In the genomic region with DNA sequence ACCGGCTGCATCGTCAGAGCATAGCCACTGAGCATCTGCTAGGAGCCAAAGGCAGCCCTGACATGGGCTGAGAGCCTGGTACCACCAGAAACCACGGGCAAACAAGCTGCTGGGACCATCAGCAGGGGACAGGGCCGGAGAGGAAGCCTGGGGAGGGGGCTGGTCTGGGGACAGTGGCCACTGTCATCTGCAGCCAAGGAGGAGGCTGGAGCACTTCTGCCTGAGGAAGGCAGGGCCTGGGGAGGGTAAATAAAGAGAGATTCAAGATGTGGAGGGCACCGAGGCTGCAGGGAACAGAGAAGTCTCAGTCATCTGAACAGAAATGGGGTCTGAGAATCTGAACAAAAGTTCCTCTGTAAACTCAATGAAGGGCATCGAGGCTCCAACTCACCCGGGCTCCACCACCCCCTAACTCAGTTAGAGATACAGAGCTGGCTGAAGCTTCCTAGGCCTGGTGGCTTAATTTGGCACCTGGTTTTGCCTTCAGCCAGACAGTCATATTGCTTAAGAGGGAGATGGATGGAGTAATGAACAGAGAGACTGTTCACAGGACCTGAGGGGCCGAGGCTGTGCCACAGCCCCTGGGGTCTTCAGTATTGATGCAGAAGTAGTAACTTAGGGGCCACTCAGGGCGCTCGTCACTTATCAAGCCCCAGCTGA, we compare ENCODE assay signal across 25 mouse cellular contexts. TPM values are rescaled to one million over a fixed set of nuclear protein-coding genes. Genes with fewer than 3 reads are reported as not detected.
DNase-seq lines count a peak whose midpoint lies in the region; ATAC-seq and TF ChIP-seq lines count a peak whose summit lies in the region.
"Had no signal": no experiment of that assay in that cellular context is flagged by ENCODE, and none has a peak within 500 bp of the region (broad histone marks: within the 10 kb centered on the region; RNA-seq: fewer than 3 reads in every experiment).

No protein-coding gene starts in this region.

- H3K9me3 ChIP-seq in stomach, embryonic 14.5 days (ENCODE audit: control insufficient read depth, low read depth, low read length), result no peaks in the 10 kb centered on the region
- H3K9me3 ChIP-seq in stomach, postnatal 0 days (ENCODE audit: control insufficient read depth, low read length), result no peaks in the 10 kb centered on the region
- H3K9me3 ChIP-seq in intestine, embryonic 15.5 days, result no peaks in the 10 kb centered on the region
- H3K9me3 ChIP-seq: forebrain, embryonic 10.5 days; heart, embryonic 13.5 days; lung, embryonic 15.5 days; neural tube, embryonic 12.5 days had no signal

- TF ChIP-seq EP300 in stomach, postnatal 0 days (optimal IDR thresholded peaks at IDR 0.05), result no peak

- H3K9ac ChIP-seq in stomach, embryonic 14.5 days (replicated peaks; ENCODE audit: low read depth, low read length), result no peak overlapping the region
- H3K9ac ChIP-seq in stomach, postnatal 0 days (ENCODE audit: low read length), result no peak overlapping the region
- no peak overlapping the region for H3K9ac ChIP-seq in intestine, embryonic 15.5 days
- H3K9ac ChIP-seq: heart, embryonic 13.5 days; liver, embryonic 14.5 days; lung, embryonic 15.5 days; neural tube, embryonic 12.5 days had no signal

- peak overlapping the region; percentile 53; the same call in 1 of the 2 replicates for H3K27ac ChIP-seq in layer of hippocampus, adult 2 months
- H3K27ac ChIP-seq in stomach, embryonic 14.5 days (ENCODE audit: low read length), result peak overlapping the region; percentile 48
- no peak overlapping the region for H3K27ac ChIP-seq in stomach, postnatal 0 days (replicated peaks)
- no peak overlapping the region for H3K27ac ChIP-seq in intestine, embryonic 15.5 days
- H3K27ac ChIP-seq: forebrain, embryonic 10.5 days; heart, embryonic 13.5 days; kidney, postnatal 0 days; liver, embryonic 14.5 days; lung, embryonic 15.5 days; macrophage; neural tube, embryonic 12.5 days had no signal

- H3K4me1 ChIP-seq in stomach, embryonic 14.5 days (ENCODE audit: control insufficient read depth, insufficient read depth, low read length), result no peaks in the 10 kb centered on the region
- H3K4me1 ChIP-seq in stomach, postnatal 0 days (replicated peaks; ENCODE audit: control insufficient read depth, insufficient read depth), result no peaks in the 10 kb centered on the region
- no peaks in the 10 kb centered on the region for H3K4me1 ChIP-seq in intestine, embryonic 15.5 days (replicated peaks)
- H3K4me1 ChIP-seq: heart, embryonic 13.5 days had no signal

- H3K27me3 ChIP-seq in stomach, embryonic 14.5 days (ENCODE audit: control insufficient read depth, insufficient read depth, low read length), result no peaks in the 10 kb centered on the region
- H3K27me3 ChIP-seq in stomach, postnatal 0 days (ENCODE audit: control insufficient read depth, insufficient read depth, low read length), result no peaks in the 10 kb centered on the region
- H3K27me3 ChIP-seq in intestine, embryonic 15.5 days (replicated peaks), result no peaks in the 10 kb centered on the region
- H3K27me3 ChIP-seq: lung, embryonic 15.5 days had no signal

- no peak for ATAC-seq in stomach, embryonic 14.5 days (ENCODE audit: insufficient number of reproducible peaks, insufficient read depth, low FRiP score, low read depth)
- no peak for ATAC-seq in stomach, postnatal 0 days (ENCODE audit: low FRiP score, low TSS enrichment)
- ATAC-seq in intestine, embryonic 15.5 days, result peak; percentile 53; the same call in 1 of the 2 replicates
- no peak for ATAC-seq in frontal cortex, adult (ENCODE audit: low TSS enrichment)

- H3K4me2 ChIP-seq in stomach, embryonic 14.5 days (replicated peaks; ENCODE audit: low read depth, low read length), result no peak overlapping the region
- H3K4me2 ChIP-seq in stomach, postnatal 0 days (replicated peaks; ENCODE audit: low read depth), result no peak overlapping the region
- no peak overlapping the region for H3K4me2 ChIP-seq in intestine, embryonic 15.5 days (replicated peaks)
- H3K4me2 ChIP-seq: heart, embryonic 13.5 days; lung, embryonic 15.5 days; neural tube, embryonic 12.5 days had no signal

- no peak for TF ChIP-seq CTCF in layer of hippocampus, adult 2 months (conservative IDR thresholded peaks at IDR 0.05)
- TF ChIP-seq CTCF in stomach, postnatal 0 days (IDR thresholded peaks at IDR 0.05; ENCODE audit: low read depth), result no peak

- WGBS in stomach, embryonic 14.5 days, result 71% methylated on average over 10 of the region's 10 CpGs
- 73% methylated on average over 10 of the region's 10 CpGs for WGBS in stomach, postnatal 0 days
- 70% methylated on average over 10 of the region's 10 CpGs for WGBS in intestine, embryonic 15.5 days

- H3K4me3 ChIP-seq in layer of hippocampus, adult 2 months, result no peak overlapping the region
- H3K4me3 ChIP-seq in stomach, embryonic 14.5 days (ENCODE audit: low read depth, low read length), result no peak overlapping the region
- H3K4me3 ChIP-seq in stomach, postnatal 0 days (ENCODE audit: low read depth, low read length), result no peak overlapping the region
- H3K4me3 ChIP-seq in intestine, embryonic 15.5 days (replicated peaks), result no peak overlapping the region
- H3K4me3 ChIP-seq: forebrain, embryonic 10.5 days; heart, embryonic 13.5 days; lung, embryonic 15.5 days; neural tube, embryonic 12.5 days had no signal

- DNase-seq in layer of hippocampus, adult 2 months (ENCODE audit: low spot score in 2 of 2), result no peak
- DNase-seq in layer of hippocampus, postnatal 25 days (ENCODE audit: extremely low spot score in 1 of 2, low spot score in 1 of 2), result no peak
- DNase-seq in stomach, postnatal 0 days (ENCODE audit: low spot score), result no peak
- no peak for DNase-seq in frontal cortex, adult 2 months (ENCODE audit: extremely low spot score in 1 of 2, low spot score in 1 of 2)
- DNase-seq: adrenal gland, adult 8-10 months; cerebellum, postnatal 10 days; gastrocnemius, postnatal 10 days; heart, adult 18-20 months; heart, postnatal 36 days; kidney, adult 11 months; layer of hippocampus, postnatal 36 days; right cerebral cortex, postnatal 14 days; spleen, adult 18-20 months; thymus, adult 2 months had no signal

- no peaks in the 10 kb centered on the region for H3K36me3 ChIP-seq in stomach, embryonic 14.5 days (ENCODE audit: control insufficient read depth, insufficient read depth, low read length)
- no peaks in the 10 kb centered on the region for H3K36me3 ChIP-seq in stomach, postnatal 0 days (ENCODE audit: control insufficient read depth, insufficient read depth, low read length)
- H3K36me3 ChIP-seq in intestine, embryonic 15.5 days, result no peaks in the 10 kb centered on the region
- H3K36me3 ChIP-seq: forebrain, embryonic 10.5 days; heart, embryonic 13.5 days; lung, embryonic 15.5 days; neural tube, embryonic 12.5 days had no signal

RNA-seq across cellular contexts. Expression of a gene that starts 43.3 kb away (rescaled TPM):
- 10 to 100 TPM; 61.4 to 63.9 TPM for total RNA-seq in layer of hippocampus, adult 2 months (2021)
- 10 to 100 TPM; 62.5 to 65.1 TPM for total RNA-seq in layer of hippocampus, postnatal 25 days (2021)
- polyA plus RNA-seq in stomach, embryonic 14.5 days (2014; fragmentation: Nextera tagmentation; extraction: Ambion mirVana), result 2.3 and 2.7 TPM in 2 replicates
- 0.82 and 1.1 TPM in 2 replicates for polyA plus RNA-seq in stomach, postnatal 0 days (2015; fragmentation: Nextera tagmentation; extraction: Ambion mirVana)
- polyA plus RNA-seq in intestine, embryonic 15.5 days (2015; fragmentation: Nextera tagmentation; extraction: Ambion mirVana), result 2.2 and 2.3 TPM in 2 replicates
- 42.8 and 49.5 TPM in 2 replicates for polyA plus RNA-seq in frontal cortex, adult 2 months (2012; rRNA removed)
- polyA plus RNA-seq: C2C12, macrophage had no signal

Comparison
In these comparisons a context has a peak if more than half of its experiments do, and no peak if none do; other contexts are left out.
1. H3K27ac ChIP-seq: peak in layer of hippocampus, adult 2 months (single experiment) and stomach, embryonic 14.5 days (single experiment); none in stomach, postnatal 0 days (single experiment) and intestine, embryonic 15.5 days (single experiment).
2. RNA of a gene that starts 43.3 kb away (polyA plus RNA-seq): 42.8 to 49.5 TPM in frontal cortex, adult 2 months; 2.3 to 2.7 TPM in stomach, embryonic 14.5 days, 2.2 to 2.3 TPM in intestine, embryonic 15.5 days and 0.82 to 1.1 TPM in stomach, postnatal 0 days; every median in the first group is over 10 times any median in the second.